23 mouse cellular contexts compared by ENCODE assay signal in the genomic region with DNA sequence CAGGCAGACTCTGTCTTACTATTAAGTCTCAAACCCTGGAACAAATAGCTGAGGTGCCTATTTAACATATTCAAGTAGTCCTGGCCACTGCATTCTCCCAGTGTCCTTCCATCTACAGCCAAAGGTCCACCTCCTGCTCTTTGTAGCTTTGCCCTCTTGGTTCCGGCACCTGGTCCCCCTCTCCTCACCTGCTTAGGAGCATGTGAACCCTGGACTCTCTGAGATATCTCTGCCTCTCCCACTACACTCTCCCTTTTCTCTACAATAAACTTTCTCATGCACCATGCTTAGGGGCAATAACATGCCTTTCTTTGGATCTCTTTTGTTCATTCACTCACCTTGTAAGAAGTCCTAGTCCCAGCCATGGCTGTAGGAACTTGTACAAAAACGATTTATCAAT. TPM values are rescaled to one million over a fixed set of nuclear protein-coding genes. Genes with fewer than 3 reads are reported as not detected.
"Had no signal": no experiment of that assay in that cellular context is flagged by ENCODE, and none has a peak within 500 bp of the region (broad histone marks: within the 10 kb centered on the region; RNA-seq: fewer than 3 reads in every experiment).

No protein-coding gene starts in this region.

- H3K9me3 ChIP-seq: megakaryocyte, embryonic 14.5 days; midbrain, embryonic 13.5 days; midbrain, embryonic 15.5 days; neural tube, embryonic 12.5 days had no signal

- H3K4me2 ChIP-seq: lung, embryonic 14.5 days; midbrain, embryonic 11.5 days; midbrain, embryonic 13.5 days; midbrain, embryonic 15.5 days; neural tube, embryonic 12.5 days had no signal

- H3K9ac ChIP-seq: liver, embryonic 14.5 days; lung, embryonic 14.5 days; midbrain, embryonic 13.5 days; midbrain, embryonic 15.5 days; neural tube, embryonic 12.5 days had no signal

- H3K27ac ChIP-seq: liver, embryonic 14.5 days; macrophage; midbrain, embryonic 13.5 days; midbrain, embryonic 15.5 days; neural tube, embryonic 12.5 days had no signal

- H3K4me3 ChIP-seq: megakaryocyte, embryonic 14.5 days; midbrain, embryonic 13.5 days; midbrain, embryonic 15.5 days; neural tube, embryonic 12.5 days had no signal

- DNase-seq: lung, adult 18-20 months; lung, embryonic 14.5 days; lung, postnatal 14 days; lung, postnatal 36 days; right cerebral cortex, postnatal 14 days; spleen, adult 18-20 months; thymus, adult 2 months; thymus, postnatal 25 days; thymus, postnatal 4 days had no signal

- H3K36me3 ChIP-seq: midbrain, embryonic 13.5 days; midbrain, embryonic 15.5 days; neural tube, embryonic 12.5 days had no signal

- H3K4me1 ChIP-seq: megakaryocyte, embryonic 14.5 days; midbrain, embryonic 13.5 days; midbrain, embryonic 15.5 days; neural tube, embryonic 12.5 days had no signal

- H3K27me3 ChIP-seq: megakaryocyte, embryonic 14.5 days; midbrain, embryonic 13.5 days; midbrain, embryonic 15.5 days; neural tube, embryonic 12.5 days had no signal

- ATAC-seq: midbrain, embryonic 13.5 days; midbrain, embryonic 15.5 days had no signal

RNA-seq across cellular contexts. Expression of a gene that starts 13.1 kb away (rescaled TPM):
- total RNA-seq: megakaryocyte progenitor cell, adult 5-6 weeks; midbrain, postnatal 0 days; monocyte, adult 5-6 weeks; neutrophil, adult 5-6 weeks had no signal
- polyA plus RNA-seq: lung, embryonic 14.5 days; lung, embryonic 16.5 days; midbrain, embryonic 13.5 days; midbrain, embryonic 15.5 days; midbrain, postnatal 0 days; neural tube, embryonic 12.5 days; neural tube, embryonic 14.5 days; thymus, adult 2 months; urinary bladder, adult 2 months had no signal

RNA-seq across cellular contexts. Expression of a gene that starts 26.7 kb away (rescaled TPM):
- total RNA-seq: megakaryocyte progenitor cell, adult 5-6 weeks; neutrophil, adult 5-6 weeks had no signal
- polyA plus RNA-seq: lung, embryonic 14.5 days; midbrain, embryonic 11.5 days; midbrain, embryonic 13.5 days; neural tube, embryonic 12.5 days; thymus, adult 2 months had no signal

RNA-seq across cellular contexts. Expression of a gene that starts 59.5 kb away (rescaled TPM):
- total RNA-seq: megakaryocyte progenitor cell, adult 5-6 weeks; midbrain, postnatal 0 days; monocyte, adult 5-6 weeks; neutrophil, adult 5-6 weeks had no signal
- polyA plus RNA-seq: lung, embryonic 14.5 days; macrophage; midbrain, embryonic 11.5 days; midbrain, embryonic 15.5 days; midbrain, postnatal 0 days; neural tube, embryonic 12.5 days; neural tube, embryonic 14.5 days; thymus, adult 2 months; urinary bladder, adult 2 months had no signal
